Mouse (Mus musculus) ES-Bruce4 (cell line): Measurements from ENCODE around the gene Stra6l.

ENCODE experiments used
- CTCF ChIP-seq: IDR thresholded peaks from one replicate; pipeline ENCODE4 v1.8.1; 2011; ENCODE audit warnings: low read depth, low read length
- POLR2A ChIP-seq: IDR thresholded peaks from one replicate; pipeline ENCODE4 v1.8.1; 2011; ENCODE audit warnings: low read length; ENCODE audit not compliant: insufficient read depth

GRCm38 (mm10) chr4:45911876-45912275 is 63.4 kb downstream of the Stra6l start:
- TF ChIP-seq POLR2A = no peak
- TF ChIP-seq CTCF = no peak
